Mouse (Mus musculus) adrenal gland, postnatal 4 days (tissue): ENCODE data around the gene Ppp1r36. TPM values are rescaled to one million over a fixed set of nuclear protein-coding genes. Genes with fewer than 3 reads are reported as not detected.
"Not testable (repeated sequence)": the region's sequence is repeated elsewhere in the genome, so short reads cannot be mapped to it uniquely, and the experiment has no call there.

Experiments
- DNase-seq, 2 experiments: peaks; one replicate each; pipeline ENCODE4 v3.0.0; 2021 to 2022; ENCODE audit warnings: low spot score in 2 of 2, mixed read lengths in 2 of 2
- total RNA-seq, 2 experiments: library from RNA; stranded (reverse); gene quantifications; 2 replicates each; pipeline ENCODE4 v1.2.3; 2021

Gene Ppp1r36
- total RNA-seq, 2 experiments from 2014 or later = 0.56 to 1.0 TPM

DNA sequence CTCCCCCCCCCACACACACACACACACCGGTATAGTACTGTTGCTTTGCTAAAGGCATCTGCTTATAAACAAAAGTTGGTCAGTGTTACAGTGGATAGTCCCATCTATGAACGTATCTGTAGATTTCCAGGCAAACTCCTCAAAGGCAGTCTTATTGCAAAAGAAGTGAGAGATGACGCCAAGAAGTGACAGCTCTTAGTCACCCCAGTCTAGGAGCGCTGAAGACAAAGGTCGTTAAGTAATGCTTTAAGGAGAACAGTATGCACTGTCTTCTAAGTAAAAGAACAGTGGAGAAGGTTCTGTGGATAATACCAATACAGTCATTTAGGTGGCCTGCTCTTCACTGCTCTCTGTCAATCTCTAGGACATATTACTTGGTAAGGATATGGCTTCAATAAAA is 24.4 kb upstream of the Ppp1r36 start:
- no peak for DNase-seq

- DNase-seq = no peak
Measured at GRCm38 (mm10) chr12:76397281-76397680, 20.1 kb upstream of the Ppp1r36 start.

DNA sequence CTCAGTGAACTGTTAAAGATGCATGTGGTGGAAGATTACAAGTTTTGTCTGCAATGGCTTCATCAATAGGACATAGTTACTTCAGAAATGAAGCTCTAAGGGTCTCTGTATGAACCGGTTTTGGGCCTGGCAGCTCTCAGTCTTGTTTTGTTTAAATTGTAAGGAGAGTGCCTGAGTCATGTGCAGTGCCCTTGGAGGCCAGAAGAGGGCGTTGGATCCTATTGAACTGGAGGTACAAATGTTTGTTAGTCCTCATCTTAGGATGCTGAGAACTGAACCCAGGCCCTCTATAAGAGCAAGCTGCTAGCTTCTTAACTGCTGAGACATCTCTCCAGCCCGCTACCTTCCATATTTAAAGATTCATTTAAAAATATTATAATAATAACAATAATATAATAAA is 15.7 kb upstream of the Ppp1r36 start:
- no peak for DNase-seq

DNA sequence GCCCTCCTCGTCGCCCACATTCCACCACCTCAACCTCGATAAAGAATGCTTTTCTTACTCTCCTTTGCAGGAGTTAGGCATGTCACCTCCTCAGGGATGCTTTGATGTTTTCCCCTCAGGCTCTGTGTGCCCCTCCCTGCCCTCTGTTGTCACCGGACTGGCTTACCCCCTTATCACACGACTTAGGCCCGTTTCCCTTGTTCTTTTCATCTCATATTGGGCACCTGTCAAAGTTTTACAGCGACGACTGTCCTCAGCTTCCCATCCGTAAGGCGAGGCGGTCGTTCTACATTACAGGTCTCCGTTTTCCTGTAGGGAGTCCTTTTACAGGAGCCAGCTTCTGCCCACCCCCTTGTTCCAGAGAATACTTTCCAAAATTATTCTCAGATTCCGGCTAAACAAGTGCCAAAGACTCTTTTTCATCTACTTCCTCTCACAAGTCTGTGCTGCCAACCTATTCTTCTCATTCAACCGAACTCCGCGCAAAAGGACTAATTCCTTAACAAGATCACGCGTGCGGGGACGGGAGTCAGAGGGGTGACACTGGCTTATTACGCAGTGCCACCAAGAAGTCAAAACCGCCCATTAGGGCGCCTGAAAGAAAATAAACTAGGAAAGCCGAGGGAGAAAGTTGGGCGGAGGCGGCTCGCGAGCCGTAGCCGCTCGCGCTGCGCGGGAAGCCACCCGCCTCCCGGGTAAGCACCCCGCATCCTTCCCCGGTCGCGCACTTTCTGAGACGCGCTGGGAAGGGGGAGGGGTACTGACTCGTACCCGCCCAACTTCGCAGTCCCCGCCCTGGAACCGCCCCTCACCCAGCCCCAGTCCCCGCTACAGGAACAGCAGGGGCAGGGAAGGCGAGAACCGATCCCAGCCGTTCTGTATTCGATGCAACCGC is 14.1 kb upstream of the Ppp1r36 start:
- DNase-seq = no peak

DNA sequence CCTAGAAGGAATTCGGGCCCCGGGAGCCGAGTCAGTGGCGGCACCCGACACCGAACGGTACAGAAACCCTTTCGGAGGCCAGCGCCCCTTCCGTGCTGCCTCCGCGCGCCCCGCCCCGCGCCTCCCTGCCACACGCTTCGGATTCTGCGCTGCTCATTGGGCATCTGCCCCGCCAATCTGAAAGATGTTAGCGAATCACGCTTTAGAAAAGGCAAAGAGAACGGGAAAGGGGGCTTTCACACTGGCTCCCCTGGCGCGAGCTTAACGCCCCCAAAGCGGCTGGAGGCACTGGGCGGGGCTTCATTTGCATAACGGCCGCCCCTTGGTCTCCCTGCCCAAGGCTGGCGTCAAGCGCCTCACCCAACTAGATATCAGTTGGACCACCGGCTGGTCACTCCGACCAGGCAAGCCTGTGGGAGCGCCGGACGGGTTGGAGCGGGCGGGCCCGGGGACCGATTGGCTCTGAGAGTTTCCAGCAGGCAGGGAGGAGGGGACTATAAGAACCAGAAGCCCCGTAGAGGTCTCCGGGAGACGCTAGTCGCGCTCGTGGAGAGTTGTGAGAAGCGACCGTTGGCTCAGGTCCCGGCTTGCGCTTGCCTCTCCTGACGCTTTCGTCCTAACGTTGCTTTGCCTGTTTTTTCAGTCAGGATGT is 13.3 kb upstream of the Ppp1r36 start, which contains the start of gene Hspa2:
Gene Hspa2, plus strand, starts transcription at position 291 of the 652 bp plus-strand sequence.
- DNase-seq = peak; percentile 96 to 98

DNA sequence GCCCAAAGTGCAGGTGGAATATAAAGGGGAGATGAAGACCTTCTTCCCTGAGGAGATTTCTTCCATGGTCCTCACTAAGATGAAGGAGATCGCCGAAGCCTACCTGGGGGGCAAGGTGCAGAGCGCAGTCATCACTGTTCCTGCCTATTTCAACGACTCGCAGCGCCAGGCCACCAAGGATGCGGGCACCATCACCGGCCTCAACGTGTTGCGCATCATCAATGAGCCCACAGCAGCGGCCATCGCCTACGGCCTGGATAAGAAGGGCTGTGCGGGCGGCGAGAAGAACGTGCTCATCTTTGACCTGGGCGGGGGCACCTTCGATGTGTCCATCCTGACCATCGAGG is 12.5 kb upstream of the Ppp1r36 start:
- no peak for DNase-seq

GRCm38 (mm10) chr12:76405183-76405970 is 12.0 kb upstream of the Ppp1r36 start:
- no peak for DNase-seq

DNA sequence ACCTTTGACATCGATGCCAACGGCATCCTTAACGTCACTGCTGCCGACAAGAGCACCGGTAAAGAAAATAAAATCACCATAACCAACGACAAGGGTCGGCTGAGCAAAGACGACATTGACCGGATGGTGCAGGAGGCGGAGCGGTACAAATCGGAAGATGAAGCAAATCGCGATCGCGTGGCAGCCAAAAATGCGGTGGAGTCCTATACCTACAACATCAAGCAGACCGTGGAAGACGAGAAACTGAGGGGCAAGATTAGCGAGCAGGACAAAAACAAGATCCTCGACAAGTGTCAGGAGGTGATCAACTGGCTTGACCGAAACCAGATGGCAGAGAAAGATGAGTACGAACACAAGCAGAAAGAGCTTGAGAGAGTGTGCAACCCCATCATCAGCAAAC is 11.4 kb upstream of the Ppp1r36 start:
- no peak for DNase-seq

- DNase-seq = no peak
Measured at GRCm38 (mm10) chr12:76407184-76407583, 10.2 kb upstream of the Ppp1r36 start.

- no peak for DNase-seq
Measured at GRCm38 (mm10) chr12:76409166-76409565, 8.2 kb upstream of the Ppp1r36 start.

- DNase-seq = no peak
Measured at GRCm38 (mm10) chr12:76415383-76416010, 1.8 kb upstream of the Ppp1r36 start.

DNA sequence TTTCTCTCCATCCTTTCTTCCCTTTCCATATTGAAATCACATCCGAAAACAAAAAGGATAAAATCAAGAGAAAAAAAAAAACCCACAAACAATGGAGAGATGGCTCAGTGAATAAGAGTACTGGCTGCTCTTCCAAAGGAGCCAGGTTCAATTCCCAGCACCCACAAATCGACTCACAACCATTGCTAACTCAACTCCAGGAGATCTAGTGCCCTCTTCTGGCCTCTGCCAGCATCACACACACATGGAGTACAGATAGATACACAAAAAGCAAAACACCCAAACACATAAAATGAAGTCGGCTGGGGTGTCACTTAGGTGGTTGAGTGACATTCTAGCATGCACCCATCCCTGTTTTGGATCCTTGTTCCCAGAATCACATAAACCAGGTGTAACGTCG is 1.0 kb downstream of the Ppp1r36 start:
- no peak for DNase-seq

DNA sequence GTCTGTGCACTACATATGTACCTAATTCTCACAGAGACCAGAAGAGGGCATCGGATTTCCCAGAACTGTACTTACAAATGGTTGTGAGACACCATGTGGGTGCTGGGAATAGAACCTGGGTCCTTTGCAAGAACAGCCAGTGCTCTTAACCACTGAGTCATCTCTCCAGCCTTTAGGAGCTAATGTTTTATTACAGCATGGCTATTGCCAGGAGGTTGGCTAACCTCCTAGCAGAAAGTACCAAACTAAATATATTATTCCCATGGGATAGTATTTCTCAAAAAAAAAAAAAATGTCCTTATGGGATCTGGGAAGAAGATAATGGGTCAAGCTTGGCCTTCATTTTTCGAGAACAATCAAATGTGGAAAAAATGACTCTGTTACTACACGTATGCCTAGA is 7.9 kb downstream of the Ppp1r36 start:
- no peak for DNase-seq

- DNase-seq = no peak
Measured at GRCm38 (mm10) chr12:76427546-76427945, 10.2 kb downstream of the Ppp1r36 start.

DNA sequence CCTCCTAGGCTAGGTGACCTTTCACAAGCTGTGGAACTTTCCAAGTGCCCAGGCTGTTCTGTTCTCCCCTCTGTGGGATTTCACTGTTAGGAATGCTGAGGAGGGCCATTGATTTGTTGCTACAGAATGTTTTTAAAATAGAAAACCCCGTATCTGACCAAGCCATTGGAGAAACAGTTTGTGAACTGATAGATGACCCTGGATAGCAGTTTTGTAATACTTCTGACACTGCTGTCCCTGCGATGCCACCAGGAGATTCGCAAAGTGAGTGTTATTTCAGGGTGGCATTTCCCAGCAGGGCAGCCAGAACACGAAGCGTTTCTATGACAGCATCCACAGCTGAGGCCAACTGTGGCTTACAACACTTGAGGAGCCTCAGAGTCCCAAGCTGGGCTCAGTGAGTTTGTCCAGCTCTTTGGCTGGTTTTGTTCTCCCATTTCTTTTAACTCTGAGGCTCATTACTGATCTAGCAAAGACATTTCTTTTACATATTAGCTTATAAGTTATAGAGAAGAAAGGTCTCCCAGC is 13.6 kb downstream of the Ppp1r36 start:
- no peak for DNase-seq

DNA sequence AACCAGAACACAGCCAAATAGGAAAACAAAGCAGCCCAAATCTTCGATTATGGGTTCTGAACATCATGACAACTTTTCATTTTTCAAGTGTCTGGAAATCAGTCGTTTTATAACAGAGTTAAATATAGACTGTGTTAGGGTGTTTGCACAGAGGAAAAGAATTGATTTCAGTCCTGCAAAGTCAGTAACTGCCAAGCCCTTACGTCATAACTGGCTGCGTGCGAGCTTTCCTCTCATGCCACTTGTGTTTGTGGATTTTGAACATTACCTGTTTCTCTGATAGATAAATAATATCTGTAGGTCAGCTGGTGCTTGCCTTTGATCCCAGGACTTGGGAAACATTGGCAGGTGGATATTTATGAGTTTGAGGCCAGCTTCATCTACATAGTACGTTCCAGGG is 14.1 kb downstream of the Ppp1r36 start:
- DNase-seq = no peak

GRCm38 (mm10) chr12:76434111-76434510 is 16.8 kb downstream of the Ppp1r36 start:
- DNase-seq = no peak

- DNase-seq = no peak
Measured at GRCm38 (mm10) chr12:76435084-76435483, 17.7 kb downstream of the Ppp1r36 start.

DNA sequence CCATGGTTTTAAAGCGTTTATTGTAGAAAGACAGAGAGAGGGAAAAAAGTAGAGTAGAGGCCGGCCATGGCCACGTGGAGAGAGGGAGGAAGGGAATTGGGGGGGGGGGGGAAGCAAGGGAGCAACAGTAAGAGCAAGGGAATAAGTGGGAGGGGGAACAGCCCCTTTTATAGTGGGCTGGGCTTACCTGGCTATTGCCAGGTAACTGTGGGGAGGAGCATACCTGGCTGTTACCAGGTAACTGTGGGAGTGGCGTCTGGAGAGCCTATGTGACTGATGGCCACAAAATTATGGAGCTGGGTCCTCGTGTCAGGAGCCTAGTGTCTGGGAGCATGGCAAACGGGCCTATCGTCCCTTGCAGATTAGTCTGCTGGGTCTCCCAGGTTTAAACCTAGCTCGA is 18.2 kb downstream of the Ppp1r36 start:
- DNase-seq = no peak

DNA sequence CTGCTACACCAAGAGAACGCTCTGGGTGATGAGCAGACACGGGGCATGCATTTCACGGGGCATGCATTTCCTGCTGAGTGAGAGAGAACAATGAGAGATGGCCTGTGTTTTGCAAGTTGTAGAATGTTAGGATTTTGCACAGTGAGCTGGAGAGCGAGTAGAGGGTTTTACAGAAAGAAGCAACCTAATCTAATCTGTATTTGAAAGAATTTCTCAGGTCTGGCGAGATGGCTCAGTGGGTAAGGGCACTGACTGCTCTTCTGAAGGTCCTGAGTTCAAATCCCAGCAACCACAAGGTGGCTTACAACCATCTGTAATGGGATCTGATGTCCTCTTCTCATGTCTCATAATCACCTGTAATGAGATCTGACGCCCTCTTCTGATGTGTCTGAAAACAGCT is 26.1 kb downstream of the Ppp1r36 start:
- not testable (repeated sequence) for DNase-seq

- DNase-seq = no peak
Measured at GRCm38 (mm10) chr12:76444359-76444772, 27.0 kb downstream of the Ppp1r36 start.
